Mouse (Mus musculus): ENCODE data around the gene Dynll1. TPM values are rescaled to one million over a fixed set of nuclear protein-coding genes. Genes with fewer than 3 reads are reported as not detected.

Dynll1 gene
- polyA plus RNA-seq, 1 experiment from 2014 or later: 1,538 TPM

- no peaks in the 10 kb centered on the region for H3K27me3 ChIP-seq (ENCODE audit: control insufficient read depth, insufficient read depth, low read length)
- H3K4me3 ChIP-seq (ENCODE audit: low read depth, low read length): no peak overlapping the region
- H3K36me3 ChIP-seq (ENCODE audit: control insufficient read depth, insufficient read depth, low read length): 0 out of 2 replicates have a peak, but pooled peaks cover 4% of the 10 kb centered on the region
- H3K9me3 ChIP-seq (ENCODE audit: control insufficient read depth, low read length): no peaks in the 10 kb centered on the region
- H3K4me1 ChIP-seq (replicated peaks; ENCODE audit: control insufficient read depth, insufficient read depth, low read length): 0 out of 2 replicates have a peak, but pooled peaks cover 3% of the 10 kb centered on the region
- DNase-seq (ENCODE audit: low spot score) (no peak), ATAC-seq (ENCODE audit: low FRiP score) (no peak)
- H3K4me2 ChIP-seq (replicated peaks; ENCODE audit: low read depth, low read length): no peak overlapping the region
- no peak overlapping the region for H3K27ac ChIP-seq (ENCODE audit: low read depth, low read length)
- H3K9ac ChIP-seq (ENCODE audit: low read depth, low read length): no peak overlapping the region
- WGBS: 90% methylated on average over 8 of the region's 8 CpGs
These were observed 33.9 kb downstream of the Dynll1 start for GRCm38 (mm10) chr5:115266787-115267468.

GRCm38 (mm10) chr5:115266340-115266739 lies 34.5 kb downstream of the Dynll1 start:
- Histone ChIP-seq H3K9ac (ENCODE audit: low read depth, low read length) (no peak overlapping the region), H3K4me1 (replicated peaks; ENCODE audit: control insufficient read depth, insufficient read depth, low read length) (0 out of 2 replicates have a peak, but pooled peaks cover 3% of the 10 kb centered on the region), H3K27ac (ENCODE audit: low read depth, low read length) (no peak overlapping the region), H3K36me3 (ENCODE audit: control insufficient read depth, insufficient read depth, low read length) (0 out of 2 replicates have a peak, but pooled peaks cover 4% of the 10 kb centered on the region), H3K27me3 (ENCODE audit: control insufficient read depth, insufficient read depth, low read length) (no peaks in the 10 kb centered on the region), H3K4me3 (ENCODE audit: low read depth, low read length) (no peak overlapping the region), H3K4me2 (replicated peaks; ENCODE audit: low read depth, low read length) (no peak overlapping the region), H3K9me3 (ENCODE audit: control insufficient read depth, low read length) (no peaks in the 10 kb centered on the region)
- DNase-seq (ENCODE audit: low spot score) (no peak), ATAC-seq (ENCODE audit: low FRiP score) (no peak)
- 90% methylated on average over 5 of the region's 5 CpGs for WGBS

DNA sequence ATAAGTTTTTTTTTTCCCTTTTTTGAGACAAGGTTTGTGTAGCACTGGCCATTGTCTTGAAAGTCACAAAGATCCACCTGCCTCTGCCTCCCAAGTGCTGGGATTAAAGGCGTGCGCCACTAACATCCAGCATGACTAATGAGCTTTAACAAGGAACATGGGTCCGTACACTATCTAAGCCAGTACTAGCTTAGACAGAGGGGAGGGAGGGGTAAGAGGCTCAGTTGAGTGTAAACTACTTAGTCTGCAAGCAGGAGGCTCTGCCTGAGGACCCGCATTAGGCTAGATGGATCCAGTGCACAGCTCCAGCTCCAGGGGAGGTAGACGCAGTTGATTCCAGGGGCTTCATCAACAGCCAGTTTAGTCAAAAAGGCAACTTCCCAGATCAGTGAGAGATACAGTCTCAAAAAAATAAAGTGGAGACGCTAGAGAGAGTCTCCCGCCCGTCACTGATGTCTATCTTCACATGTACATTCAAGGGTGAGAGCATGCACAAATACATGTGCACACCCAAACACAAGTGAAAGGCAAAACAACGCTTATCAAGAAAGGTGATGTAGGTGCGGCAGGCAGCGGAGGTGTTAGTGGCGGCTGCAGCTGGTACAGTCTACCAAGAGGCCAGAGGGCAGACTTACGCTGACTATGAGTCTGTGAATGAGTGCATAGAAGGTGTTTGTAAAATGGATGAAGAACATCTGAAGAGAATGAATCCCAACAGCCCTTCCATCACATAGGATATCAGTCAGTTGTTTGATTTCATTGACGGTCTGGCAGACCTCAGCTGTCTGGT lies 38.1 kb downstream of the Dynll1 start:
- Histone ChIP-seq H3K4me3 (ENCODE audit: low read depth, low read length) (no peak overlapping the region), H3K36me3 (ENCODE audit: control insufficient read depth, insufficient read depth, low read length) (0 out of 2 replicates have a peak, but pooled peaks cover 7% of the 10 kb centered on the region), H3K27ac (ENCODE audit: low read depth, low read length) (no peak overlapping the region), H3K9ac (ENCODE audit: low read depth, low read length) (no peak overlapping the region), H3K4me1 (replicated peaks; ENCODE audit: control insufficient read depth, insufficient read depth, low read length) (no peaks in the 10 kb centered on the region), H3K27me3 (ENCODE audit: control insufficient read depth, insufficient read depth, low read length) (no peaks in the 10 kb centered on the region), H3K4me2 (replicated peaks; ENCODE audit: low read depth, low read length) (no peak overlapping the region), H3K9me3 (ENCODE audit: control insufficient read depth, low read length) (no peaks in the 10 kb centered on the region)
- DNase-seq (ENCODE audit: low spot score): no peak
- no peak for ATAC-seq (ENCODE audit: low FRiP score)
- WGBS: 95% methylated on average over 14 of the region's 14 CpGs

- Histone ChIP-seq H3K36me3 (ENCODE audit: control insufficient read depth, insufficient read depth, low read length) (peaks cover 7% of the 10 kb centered on the region; the same call in 1 of the 2 replicates), H3K4me1 (replicated peaks; ENCODE audit: control insufficient read depth, insufficient read depth, low read length) (no peaks in the 10 kb centered on the region)
These were observed 38.9 kb downstream of the Dynll1 start for GRCm38 (mm10) chr5:115261880-115262279.

GRCm38 (mm10) chr5:115261141-115261540 lies 39.7 kb downstream of the Dynll1 start:
- H3K4me2 ChIP-seq (replicated peaks; ENCODE audit: low read depth, low read length): no peak overlapping the region
- no peaks in the 10 kb centered on the region for H3K4me1 ChIP-seq (replicated peaks; ENCODE audit: control insufficient read depth, insufficient read depth, low read length)
- peaks cover 12% of the 10 kb centered on the region; the same call in 1 of the 2 replicates for H3K36me3 ChIP-seq (ENCODE audit: control insufficient read depth, insufficient read depth, low read length)
- DNase-seq (ENCODE audit: low spot score) (no peak), ATAC-seq (ENCODE audit: low FRiP score) (no peak)
- no peak overlapping the region for H3K4me3 ChIP-seq (ENCODE audit: low read depth, low read length)
- H3K9me3 ChIP-seq (ENCODE audit: control insufficient read depth, low read length): no peaks in the 10 kb centered on the region
- H3K9ac ChIP-seq (ENCODE audit: low read depth, low read length): no peak overlapping the region
- H3K27ac ChIP-seq (ENCODE audit: low read depth, low read length): no peak overlapping the region
- WGBS: 91% methylated on average over 8 of the region's 8 CpGs
- no peaks in the 10 kb centered on the region for H3K27me3 ChIP-seq (ENCODE audit: control insufficient read depth, insufficient read depth, low read length)

More at GRCm38 (mm10) chr5:115261880-115262279, 38.9 kb downstream of the Dynll1 start:
- H3K27me3 ChIP-seq (ENCODE audit: control insufficient read depth, insufficient read depth, low read length): no peaks in the 10 kb centered on the region
- no peak overlapping the region for H3K4me2 ChIP-seq (replicated peaks; ENCODE audit: low read depth, low read length)
- ATAC-seq (ENCODE audit: low FRiP score) (no peak), DNase-seq (ENCODE audit: low spot score) (no peak)
- no peaks in the 10 kb centered on the region for H3K9me3 ChIP-seq (ENCODE audit: control insufficient read depth, low read length)
- 93% methylated on average over 1 of the region's 1 CpGs for WGBS
- no peak overlapping the region for H3K27ac ChIP-seq (ENCODE audit: low read depth, low read length)
- H3K9ac ChIP-seq (ENCODE audit: low read depth, low read length): no peak overlapping the region
- H3K4me3 ChIP-seq (ENCODE audit: low read depth, low read length): no peak overlapping the region

DNA sequence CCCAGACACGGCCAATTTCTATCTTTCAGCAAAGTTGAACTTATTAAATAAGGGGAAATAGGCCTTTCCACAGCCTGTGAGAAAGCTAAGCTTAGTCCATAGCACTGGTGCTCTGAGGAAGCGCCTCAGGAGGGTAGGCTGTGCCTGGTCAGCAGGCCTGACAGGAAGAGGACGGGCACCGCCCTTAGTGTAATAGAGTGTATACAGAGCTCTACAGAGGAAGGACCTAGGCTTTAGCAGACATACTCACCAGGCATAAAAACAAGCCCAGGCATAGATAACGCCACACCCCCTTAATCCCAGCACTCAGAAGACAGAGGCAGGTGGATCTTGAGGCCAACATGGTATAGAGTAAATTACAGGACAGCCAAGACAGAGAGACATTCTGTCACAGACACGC lies 40.4 kb downstream of the Dynll1 start:
- Histone ChIP-seq H3K27me3 (ENCODE audit: control insufficient read depth, insufficient read depth, low read length) (no peaks in the 10 kb centered on the region), H3K27ac (ENCODE audit: low read depth, low read length) (no peak overlapping the region), H3K4me2 (replicated peaks; ENCODE audit: low read depth, low read length) (no peak overlapping the region), H3K4me3 (ENCODE audit: low read depth, low read length) (no peak overlapping the region), H3K36me3 (ENCODE audit: control insufficient read depth, insufficient read depth, low read length) (peaks cover 12% of the 10 kb centered on the region), H3K9ac (ENCODE audit: low read depth, low read length) (no peak overlapping the region), H3K4me1 (replicated peaks; ENCODE audit: control insufficient read depth, insufficient read depth, low read length) (no peaks in the 10 kb centered on the region), H3K9me3 (ENCODE audit: control insufficient read depth, low read length) (no peaks in the 10 kb centered on the region)
- DNase-seq (ENCODE audit: low spot score) (no peak), ATAC-seq (ENCODE audit: low FRiP score) (no peak)
- WGBS: 92% methylated on average over 6 of the region's 6 CpGs

GRCm38 (mm10) chr5:115256909-115257546 lies 43.8 kb downstream of the Dynll1 start:
- Histone ChIP-seq H3K27ac (ENCODE audit: low read depth, low read length) (no peak overlapping the region), H3K27me3 (ENCODE audit: control insufficient read depth, insufficient read depth, low read length) (no peaks in the 10 kb centered on the region), H3K9me3 (ENCODE audit: control insufficient read depth, low read length) (no peaks in the 10 kb centered on the region), H3K9ac (ENCODE audit: low read depth, low read length) (no peak overlapping the region), H3K4me1 (replicated peaks; ENCODE audit: control insufficient read depth, insufficient read depth, low read length) (no peaks in the 10 kb centered on the region), H3K4me2 (replicated peaks; ENCODE audit: low read depth, low read length) (no peak overlapping the region), H3K4me3 (ENCODE audit: low read depth, low read length) (no peak overlapping the region), H3K36me3 (ENCODE audit: control insufficient read depth, insufficient read depth, low read length) (peaks cover 7% of the 10 kb centered on the region)
- DNase-seq (ENCODE audit: low spot score) (no peak), ATAC-seq (ENCODE audit: low FRiP score) (no peak)
- 91% methylated on average over 10 of the region's 10 CpGs for WGBS

DNA sequence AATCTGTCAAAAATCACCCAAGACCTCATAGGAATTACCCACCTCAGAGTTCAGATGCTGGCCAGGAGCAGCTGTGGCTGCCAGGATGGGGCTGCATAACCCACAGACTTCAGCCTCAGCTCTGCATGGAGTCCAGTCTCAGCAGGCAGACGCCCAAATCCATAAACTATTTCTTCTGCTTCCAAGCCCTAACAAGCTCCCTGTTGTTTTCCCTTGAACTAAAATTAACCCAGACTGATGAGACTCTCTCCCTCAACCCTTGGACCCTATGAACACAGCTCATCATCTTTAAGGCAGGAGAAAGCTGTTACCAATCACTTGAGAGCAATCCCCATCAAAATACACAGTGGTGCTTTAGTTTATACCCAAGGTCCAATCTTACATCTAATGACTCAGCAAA lies 45.3 kb downstream of the Dynll1 start:
- H3K27me3 ChIP-seq (ENCODE audit: control insufficient read depth, insufficient read depth, low read length): no peaks in the 10 kb centered on the region
- no peak overlapping the region for H3K27ac ChIP-seq (ENCODE audit: low read depth, low read length)
- no peaks in the 10 kb centered on the region for H3K4me1 ChIP-seq (replicated peaks; ENCODE audit: control insufficient read depth, insufficient read depth, low read length)
- no peak overlapping the region for H3K9ac ChIP-seq (ENCODE audit: low read depth, low read length)
- no peak overlapping the region for H3K4me3 ChIP-seq (ENCODE audit: low read depth, low read length)
- no peak overlapping the region for H3K4me2 ChIP-seq (replicated peaks; ENCODE audit: low read depth, low read length)
- no peak for DNase-seq (ENCODE audit: low spot score)
- ATAC-seq (ENCODE audit: low FRiP score): no peak
- no peaks in the 10 kb centered on the region for H3K9me3 ChIP-seq (ENCODE audit: control insufficient read depth, low read length)
- WGBS: 90% methylated on average over 1 of the region's 1 CpGs
- peaks cover 16% of the 10 kb centered on the region for H3K36me3 ChIP-seq (ENCODE audit: control insufficient read depth, insufficient read depth, low read length)

Measured in hindbrain, embryonic 11.5 days (tissue).